Mouse (Mus musculus) CH12.LX (cell line): ENCODE measurements around the gene Lonp1. TPM values are rescaled to one million over a fixed set of nuclear protein-coding genes. Genes with fewer than 3 reads are reported as not detected.

Experiments used
- DNase-seq: peaks from one replicate; pipeline ENCODE4 v3.0.0-alpha.2; 2013; ENCODE audit errors: extremely low read depth
- H3K27ac ChIP-seq: 2 replicates; pipeline ENCODE4 v1.5.1; 2012; ENCODE audit warnings: low read depth, mild to moderate bottlenecking, control low read depth, moderate library complexity; ENCODE audit not compliant: insufficient read depth
- H3K27me3 ChIP-seq: replicated peaks from 2 replicates; pipeline ENCODE3; 2012; ENCODE audit warnings: inconsistent platforms
- H3K36me3 ChIP-seq, 2 experiments: replicated peaks in 1 of 2; 2 replicates each; pipeline versions ENCODE3 to v1.6.1; 2012; ENCODE audit warnings: inconsistent platforms in 1 of 2, low read length in 1 of 2, mild to moderate bottlenecking in 1 of 2, mixed read lengths in 1 of 2, moderate library complexity in 1 of 2; ENCODE audit not compliant: control insufficient read depth in 1 of 2, insufficient read depth in 1 of 2
- H3K4me1 ChIP-seq, 2 experiments: 2 replicates each; pipeline ENCODE4 v1.6.1; 2012; ENCODE audit warnings: inconsistent platforms in 1 of 2, moderate library complexity in 1 of 2; ENCODE audit not compliant: insufficient read depth in 2 of 2, control insufficient read depth in 1 of 2
- H3K4me2 ChIP-seq: 2 replicates; pipeline ENCODE4 v1.6.1; 2012; ENCODE audit warnings: low read depth, mild to moderate bottlenecking, control low read depth; ENCODE audit not compliant: poor library complexity, insufficient read depth, severe bottlenecking
- H3K4me3 ChIP-seq, 3 experiments: fragments of 150-350 bp in 1 of 3; sonication (generic) in 1 of 3; replicated peaks in 1 of 3; 2 replicates each; pipeline versions ENCODE3 to v1.5.1; 2011 to 2012; ENCODE audit warnings: low read depth in 2 of 3, low read length in 2 of 3, mild to moderate bottlenecking in 2 of 3, moderate library complexity in 2 of 3, control low read depth in 1 of 3, improper control_type of control experiment in 1 of 3, inconsistent platforms in 1 of 3, mixed read lengths in 1 of 3; ENCODE audit not compliant: poor library complexity in 1 of 3
- H3K79me2 ChIP-seq: replicated peaks from 2 replicates; pipeline ENCODE4 v1.6.1; 2012; ENCODE audit warnings: mild to moderate bottlenecking, moderate library complexity; ENCODE audit not compliant: control insufficient read depth, poor library complexity, insufficient read depth, severe bottlenecking; ENCODE audit errors: extremely low read depth
- H3K9ac ChIP-seq: 2 replicates; pipeline ENCODE4 v1.6.1; 2012; ENCODE audit warnings: low read depth, mild to moderate bottlenecking, control low read depth, moderate library complexity; ENCODE audit not compliant: insufficient read depth
- H3K9me3 ChIP-seq: replicated peaks from 2 replicates; pipeline ENCODE3; 2012; ENCODE audit warnings: low read length, inconsistent platforms, mixed read lengths
- BHLHE40 ChIP-seq: IDR thresholded peaks from 2 replicates; pipeline ENCODE4 v1.6.1; 2011; ENCODE audit warnings: mild to moderate bottlenecking, low read depth, low read length, improper control_type of control experiment
- CHD1 ChIP-seq: IDR thresholded peaks from 2 replicates; pipeline ENCODE4 v1.6.1; 2012; ENCODE audit warnings: low read depth, low read length, improper control_type of control experiment, inconsistent platforms
- CHD2 ChIP-seq: IDR thresholded peaks from 2 replicates; pipeline ENCODE4 v1.6.1; 2011; ENCODE audit warnings: low read length, improper control_type of control experiment
- E2F4 ChIP-seq: IDR thresholded peaks from 2 replicates; pipeline ENCODE4 v1.6.1; 2011; ENCODE audit warnings: low read depth, low read length, improper control_type of control experiment; ENCODE audit not compliant: insufficient replicate concordance
- ELF1 ChIP-seq: IDR thresholded peaks from 2 replicates; pipeline ENCODE4 v1.6.1; 2014; ENCODE audit warnings: low read depth, mild to moderate bottlenecking, inconsistent platforms, low read length, improper control_type of control experiment
- EP300 ChIP-seq: IDR thresholded peaks from 2 replicates; pipeline ENCODE4 v1.6.1; 2011; ENCODE audit warnings: low read length, improper control_type of control experiment
- GABPA ChIP-seq: IDR thresholded peaks from 2 replicates; pipeline ENCODE4 v1.6.1; 2012; ENCODE audit warnings: low read depth, low read length, improper control_type of control experiment, inconsistent platforms; ENCODE audit not compliant: insufficient replicate concordance
- IRF4 ChIP-seq: IDR thresholded peaks from 2 replicates; pipeline ENCODE4 v1.6.1; 2014; ENCODE audit warnings: low read depth, mild to moderate bottlenecking, inconsistent platforms, low read length, improper control_type of control experiment
- JUND ChIP-seq: conservative IDR thresholded peaks from 2 replicates; pipeline ENCODE4 v1.6.1; 2011; ENCODE audit warnings: low read depth, low read length, improper control_type of control experiment
- MAFK ChIP-seq: IDR thresholded peaks from 2 replicates; pipeline ENCODE4 v1.6.1; 2011; ENCODE audit warnings: low read length, improper control_type of control experiment; ENCODE audit not compliant: insufficient replicate concordance
- MAZ ChIP-seq: IDR thresholded peaks from 2 replicates; pipeline ENCODE4 v1.6.1; 2012; ENCODE audit warnings: low read depth, mild to moderate bottlenecking, inconsistent platforms, low read length, improper control_type of control experiment, moderate library complexity
- MEF2A ChIP-seq: IDR thresholded peaks from 2 replicates; pipeline ENCODE4 v1.6.1; 2014; ENCODE audit warnings: low read depth, mild to moderate bottlenecking, inconsistent platforms, low read length, improper control_type of control experiment, borderline replicate concordance
- MXI1 ChIP-seq: IDR thresholded peaks from 2 replicates; pipeline ENCODE4 v1.6.1; 2011; ENCODE audit warnings: mild to moderate bottlenecking, low read depth, low read length, improper control_type of control experiment
- MYC ChIP-seq: IDR thresholded peaks from 2 replicates; pipeline ENCODE4 v1.6.1; 2011; ENCODE audit warnings: low read depth, mild to moderate bottlenecking, improper control_type of control experiment, low read length
- NELFE ChIP-seq: IDR thresholded peaks from 2 replicates; pipeline ENCODE4 v1.6.1; 2011; ENCODE audit warnings: low read depth, low read length, improper control_type of control experiment
- PAX5 ChIP-seq: IDR thresholded peaks from 2 replicates; pipeline ENCODE4 v1.6.1; 2012; ENCODE audit warnings: low read length, inconsistent platforms, mixed read lengths
- POLR2AphosphoS2 ChIP-seq: IDR thresholded peaks from 2 replicates; pipeline ENCODE4 v1.6.1; 2011; ENCODE audit warnings: low read depth, low read length, improper control_type of control experiment
- SIN3A ChIP-seq: IDR thresholded peaks from 2 replicates; pipeline ENCODE4 v1.6.1; 2012; ENCODE audit warnings: low read length, improper control_type of control experiment, inconsistent platforms
- SMC3 ChIP-seq: IDR thresholded peaks from 2 replicates; pipeline ENCODE4 v1.6.1; 2011; ENCODE audit warnings: low read depth, low read length, improper control_type of control experiment
- TCF12 ChIP-seq: IDR thresholded peaks from 2 replicates; pipeline ENCODE4 v1.6.1; 2014; ENCODE audit warnings: low read depth, mild to moderate bottlenecking, inconsistent platforms, low read length, improper control_type of control experiment
- USF2 ChIP-seq: conservative IDR thresholded peaks from 2 replicates; pipeline ENCODE4 v1.6.1; 2011; ENCODE audit warnings: low read depth, low read length, improper control_type of control experiment
- ZC3H11A ChIP-seq: IDR thresholded peaks from 2 replicates; pipeline ENCODE4 v1.6.1; 2012; ENCODE audit warnings: low read depth, mild to moderate bottlenecking, inconsistent platforms, low read length, improper control_type of control experiment
- ZKSCAN1 ChIP-seq: IDR thresholded peaks from 2 replicates; pipeline ENCODE4 v1.6.1; 2012; ENCODE audit warnings: low read depth, inconsistent platforms, low read length, improper control_type of control experiment, borderline replicate concordance
- ZMIZ1 ChIP-seq: IDR thresholded peaks from 2 replicates; pipeline ENCODE4 v1.6.1; 2012; ENCODE audit warnings: low read depth, mild to moderate bottlenecking, inconsistent platforms, low read length, improper control_type of control experiment
- ZNF384 ChIP-seq: IDR thresholded peaks from 2 replicates; pipeline ENCODE4 v1.6.1; 2012; ENCODE audit warnings: low read depth, low read length, improper control_type of control experiment, inconsistent platforms
- dilution Hi-C: fragments of 300-500 bp; cut with MboI; formaldehyde crosslinking; loops from 2 replicates; pipeline ENCODE4 v1.14.3; 2020; ENCODE audit warnings: low sequenced_read_pairs; ENCODE audit not compliant: extremely low pct_unique_long_range_greater_than_20kb, extremely low pct_ligation_motif_present
- in situ Hi-C: fragments of 300-500 bp; cut with MboI; formaldehyde crosslinking; loops from 3 replicates; pipeline ENCODE4 v1.14.3; 2019; ENCODE audit warnings: low sequenced_read_pairs, low pct_ligation_motif_present, low pct_unique_long_range_greater_than_20kb, mixed read lengths
- polyA plus RNA-seq: library from polyadenylated mRNA; unstranded; fragments of >175 nt; gene quantifications from 2 replicates; pipeline ENCODE4 v1.2.1, GENCODE M21; 2012; ENCODE audit warnings: low read depth; ENCODE audit not compliant: insufficient read length
- total RNA-seq, 2 experiments: library from RNA; depleted of rRNA; stranded (reverse); fragments of 300-350 nt in 1 of 2; fragments of >200 nt in 1 of 2; gene quantifications; 2 replicates each; pipeline ENCODE4 v1.2.3; 2012 to 2014

Lonp1 gene
- total and polyA plus RNA-seq, 3 experiments, result 69.6 to 151 (median 99.4) TPM

GRCm38 (mm10) chr17:56656171-56656570 is 29.5 kb upstream of the Lonp1 start:
- H3K27me3 ChIP-seq, result no peaks in the 10 kb centered on the region
- no peak overlapping the region for H3K9ac ChIP-seq
- no peak for DNase-seq
- in situ Hi-C loops (no loop called here), dilution Hi-C loops (no loop called here)
- H3K36me3 ChIP-seq, result no peaks in the 10 kb centered on the region
- no peak overlapping the region for H3K4me2 ChIP-seq
- TF ChIP-seq TCF12, result no peak
- no peak for TF ChIP-seq GABPA
- TF ChIP-seq SMC3, result no peak
- no peak for TF ChIP-seq ZC3H11A
- TF ChIP-seq MYC, result no peak
- no peak for TF ChIP-seq ZKSCAN1
- no peak for TF ChIP-seq MEF2A
- TF ChIP-seq MXI1, result no peak
- no peak for TF ChIP-seq POLR2AphosphoS2
- TF ChIP-seq SIN3A, result no peak
- TF ChIP-seq USF2, result no peak
- no peak for TF ChIP-seq ZNF384
- TF ChIP-seq JUND, result no peak
- TF ChIP-seq EP300, result no peak
- no peak for TF ChIP-seq BHLHE40
- no peaks in the 10 kb centered on the region for H3K79me2 ChIP-seq
- peaks cover 3 to 5% of the 10 kb centered on the region in 2 experiments for H3K4me1 ChIP-seq
- H3K27ac ChIP-seq, result no peak overlapping the region
- H3K4me3 ChIP-seq, result no peak overlapping the region
- no peaks in the 10 kb centered on the region for H3K9me3 ChIP-seq

- peaks cover 3 to 5% of the 10 kb centered on the region in 2 experiments for H3K4me1 ChIP-seq
- no peaks in the 10 kb centered on the region for H3K9me3 ChIP-seq
- TF ChIP-seq JUND, result no peak
- TF ChIP-seq NELFE, result no peak
- no peak for TF ChIP-seq CHD1
- no peak for TF ChIP-seq MAZ
- TF ChIP-seq ZNF384, result no peak
- no peak for TF ChIP-seq POLR2AphosphoS2
- no peak for TF ChIP-seq USF2
- no peak for TF ChIP-seq ZMIZ1
- no peak for TF ChIP-seq E2F4
- no peak for TF ChIP-seq CHD2
- no peak for TF ChIP-seq ELF1
- no peak for TF ChIP-seq MAFK
- TF ChIP-seq IRF4, result no peak
- TF ChIP-seq EP300, result no peak
- TF ChIP-seq PAX5, result no peak
- in situ Hi-C loops (no loop called here), dilution Hi-C loops (no loop called here)
- no peak overlapping the region for H3K4me3 ChIP-seq
- H3K79me2 ChIP-seq, result no peaks in the 10 kb centered on the region
- DNase-seq, result no peak
- H3K9ac ChIP-seq, result no peak overlapping the region
- no peaks in the 10 kb centered on the region for H3K27me3 ChIP-seq
- no peak overlapping the region for H3K27ac ChIP-seq
- H3K36me3 ChIP-seq, result no peaks in the 10 kb centered on the region
- no peak overlapping the region for H3K4me2 ChIP-seq
Measured at GRCm38 (mm10) chr17:56655311-56655710, 28.6 kb upstream of the Lonp1 start.
